Mouse (Mus musculus): Measurements from ENCODE around the gene Slc29a3.
A peak's percentile ranks its signal among the peaks of the same experiment; 100 is the strongest.
"Not testable (repeated sequence)": the region's sequence is repeated elsewhere in the genome, so short reads cannot be mapped to it uniquely, and the experiment has no call there.

The Slc29a3 gene

GRCm38 (mm10) chr10:60767400-60767799 lies 14.8 kb upstream of the Slc29a3 start:
- DNase-seq (ENCODE audit: low spot score), result no peak

- no peak for DNase-seq (ENCODE audit: low spot score)
Measured at GRCm38 (mm10) chr10:60762126-60762525, 9.5 kb upstream of the Slc29a3 start.

- peak; percentile 90 for DNase-seq (ENCODE audit: low spot score)
Measured at GRCm38 (mm10) chr10:60760377-60760776, 7.8 kb upstream of the Slc29a3 start.

- peak; percentile 42 for DNase-seq (ENCODE audit: low spot score)
Measured at GRCm38 (mm10) chr10:60756992-60757391, 4.4 kb upstream of the Slc29a3 start.

GRCm38 (mm10) chr10:60756146-60756545 lies 3.6 kb upstream of the Slc29a3 start:
- DNase-seq (ENCODE audit: low spot score), result no peak

- no peak for DNase-seq (ENCODE audit: low spot score)
Measured at GRCm38 (mm10) chr10:60753941-60754340, 1.3 kb upstream of the Slc29a3 start.

GRCm38 (mm10) chr10:60753261-60753660 lies 667 bp upstream of the Slc29a3 start:
- DNase-seq (ENCODE audit: low spot score), result no peak

- no peak for DNase-seq (ENCODE audit: low spot score)
Measured at GRCm38 (mm10) chr10:60747667-60748212, 4.9 kb downstream of the Slc29a3 start.

GRCm38 (mm10) chr10:60746512-60746911 lies 6.1 kb downstream of the Slc29a3 start:
- no peak for DNase-seq (ENCODE audit: low spot score)

GRCm38 (mm10) chr10:60744543-60745290 lies 7.9 kb downstream of the Slc29a3 start:
- peak; percentile 52 for DNase-seq (ENCODE audit: low spot score)

- no peak for DNase-seq (ENCODE audit: low spot score)
Measured at GRCm38 (mm10) chr10:60743681-60744080, 8.9 kb downstream of the Slc29a3 start.

- no peak for DNase-seq (ENCODE audit: low spot score)
Measured at GRCm38 (mm10) chr10:60742942-60743341, 9.7 kb downstream of the Slc29a3 start.

- DNase-seq (ENCODE audit: low spot score), result not testable (repeated sequence)
Measured at GRCm38 (mm10) chr10:60742296-60742695, 10.3 kb downstream of the Slc29a3 start.

GRCm38 (mm10) chr10:60741435-60741834 lies 11.2 kb downstream of the Slc29a3 start:
- DNase-seq (ENCODE audit: low spot score), result no peak

GRCm38 (mm10) chr10:60739619-60740363 lies 12.8 kb downstream of the Slc29a3 start:
- no peak for DNase-seq (ENCODE audit: low spot score)

GRCm38 (mm10) chr10:60737886-60738640 lies 14.5 kb downstream of the Slc29a3 start:
- DNase-seq (ENCODE audit: low spot score), result no peak

GRCm38 (mm10) chr10:60737169-60737728 lies 15.3 kb downstream of the Slc29a3 start:
- DNase-seq (ENCODE audit: low spot score), result no peak

- DNase-seq (ENCODE audit: low spot score), result no peak
Measured at GRCm38 (mm10) chr10:60735737-60736136, 16.9 kb downstream of the Slc29a3 start.

GRCm38 (mm10) chr10:60733471-60733870 lies 19.1 kb downstream of the Slc29a3 start:
- no peak for DNase-seq (ENCODE audit: low spot score)

GRCm38 (mm10) chr10:60732397-60732861 lies 20.2 kb downstream of the Slc29a3 start:
- no peak for DNase-seq (ENCODE audit: low spot score)

- DNase-seq (ENCODE audit: low spot score), result no peak
Measured at GRCm38 (mm10) chr10:60731742-60732141, 20.9 kb downstream of the Slc29a3 start.

GRCm38 (mm10) chr10:60727301-60727700 lies 25.3 kb downstream of the Slc29a3 start:
- no peak for DNase-seq (ENCODE audit: low spot score)
